Mouse (Mus musculus) limb, embryonic 15.5 days (tissue): Measurements from ENCODE around the gene H2-DMb2. TPM values are rescaled to one million over a fixed set of nuclear protein-coding genes. Genes with fewer than 3 reads are reported as not detected.

Experiments
- ATAC-seq: fragments of 200-750 bp; cut with Nextera tagmentation; 2 replicates; pipeline ENCODE4 v1.8.0; 2017; ENCODE audit warnings: low read depth, moderate TSS enrichment; ENCODE audit not compliant: insufficient number of reproducible peaks, low FRiP score, low TSS enrichment
- H3K27ac ChIP-seq: fragments of 300-500 bp; sonication (generic); 2 replicates; pipeline ENCODE4 v1.5.1; 2015; ENCODE audit warnings: moderate library complexity, mild to moderate bottlenecking, inconsistent platforms
- H3K27me3 ChIP-seq: fragments of 300-500 bp; sonication (generic); 2 replicates; pipeline ENCODE4 v1.6.1; 2015; ENCODE audit warnings: inconsistent platforms
- H3K36me3 ChIP-seq: fragments of 300-500 bp; sonication (generic); 2 replicates; pipeline ENCODE4 v1.6.1; 2015; ENCODE audit warnings: inconsistent platforms
- H3K4me1 ChIP-seq: fragments of 300-500 bp; sonication (generic); 2 replicates; pipeline ENCODE4 v1.6.1; 2015; ENCODE audit warnings: inconsistent platforms
- H3K4me2 ChIP-seq: fragments of 300-500 bp; sonication (generic); 2 replicates; pipeline ENCODE4 v1.6.1; 2015; ENCODE audit warnings: mild to moderate bottlenecking, inconsistent platforms
- H3K4me3 ChIP-seq: fragments of 300-500 bp; sonication (generic); 2 replicates; pipeline ENCODE4 v1.5.1; 2015; ENCODE audit warnings: mild to moderate bottlenecking, inconsistent platforms
- H3K9ac ChIP-seq: fragments of 300-500 bp; sonication (generic); 2 replicates; pipeline ENCODE4 v1.6.1; 2015; ENCODE audit warnings: inconsistent platforms
- H3K9me3 ChIP-seq: fragments of 300-500 bp; sonication (generic); 2 replicates; pipeline ENCODE4 v1.6.1; 2016; ENCODE audit warnings: inconsistent platforms
- WGBS: fragments of 180-500 bp; shearing (Covaris S2); methylation state at CpG from one replicate; pipeline ENCODE4 v1.1.7; 2015; 5-methylcytosine and 5-hydroxymethylcytosine counted together
- polyA plus RNA-seq: library from polyadenylated mRNA; unstranded; fragments of >200 nt; fragmentation: Nextera tagmentation; extraction: Ambion mirVana; gene quantifications from 2 replicates; pipeline ENCODE4 v1.2.1, GENCODE M21; 2015

H2-DMb2 gene
- polyA plus RNA-seq, 1 experiment from 2014 or later = 0.38 TPM

GRCm38 (mm10) chr17:34127475-34127874, 15.6 kb upstream of the H2-DMb2 start:
- no peaks in the 10 kb centered on the region for H3K9me3 ChIP-seq
- no peak overlapping the region for H3K4me3 ChIP-seq
- no peak overlapping the region for H3K9ac ChIP-seq
- H3K4me2 ChIP-seq = no peak overlapping the region
- H3K27me3 ChIP-seq = no peaks in the 10 kb centered on the region
- H3K36me3 ChIP-seq = peaks cover 4% of the 10 kb centered on the region; the same call in 1 of the 2 replicates
- H3K27ac ChIP-seq = 0 out of 2 replicates have a peak overlapping the region, but pooled peaks have one; percentile 0
- peaks cover 44% of the 10 kb centered on the region for H3K4me1 ChIP-seq
- ATAC-seq = no peak
- WGBS = 29% methylated on average over 6 of the region's 6 CpGs

DNA sequence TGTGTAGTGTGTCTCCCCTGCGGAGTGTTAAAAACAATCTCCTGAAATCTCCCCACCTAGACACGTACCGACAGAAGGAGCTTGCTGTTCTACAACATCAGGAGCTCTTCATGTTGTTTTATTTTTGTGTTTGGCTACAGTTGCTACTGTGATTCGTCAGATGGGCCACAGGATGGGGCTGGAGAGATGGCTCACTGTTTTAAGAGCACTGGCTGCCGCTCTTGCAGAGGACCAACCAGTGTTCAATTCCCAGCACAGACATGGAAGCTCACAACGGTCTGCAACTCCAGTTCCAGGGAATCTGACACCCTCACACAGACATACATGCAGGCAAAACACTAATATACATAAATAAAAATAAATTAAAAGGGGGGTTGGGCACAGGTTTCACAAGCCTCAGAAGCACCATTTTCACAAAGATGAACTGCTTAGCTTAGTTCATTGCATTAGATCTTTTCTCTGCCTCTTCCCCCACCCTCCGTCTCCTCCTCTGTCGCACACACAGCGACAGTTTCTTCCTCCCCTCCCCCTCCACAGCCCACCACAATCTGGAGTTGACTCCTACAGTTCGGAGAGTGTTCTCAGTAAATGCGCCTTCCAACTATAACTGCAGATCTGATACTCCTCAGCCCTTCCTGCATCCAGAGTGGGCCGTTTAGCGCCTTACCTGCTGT, 14.7 kb upstream of the H2-DMb2 start:
- H3K4me1 ChIP-seq = peaks cover 43% of the 10 kb centered on the region
- no peak overlapping the region for H3K9ac ChIP-seq
- no peak for ATAC-seq
- H3K9me3 ChIP-seq = no peaks in the 10 kb centered on the region
- H3K36me3 ChIP-seq = peaks cover 4% of the 10 kb centered on the region; the same call in 1 of the 2 replicates
- 22% methylated on average over 13 of the region's 13 CpGs for WGBS
- H3K4me3 ChIP-seq = no peak overlapping the region
- H3K27me3 ChIP-seq = no peaks in the 10 kb centered on the region
- peak overlapping the region; percentile 8 for H3K4me2 ChIP-seq
- no peak overlapping the region for H3K27ac ChIP-seq

- 17% methylated on average over 18 of the region's 18 CpGs for WGBS
- H3K4me2 ChIP-seq = peak overlapping the region; percentile 8
- no peak for ATAC-seq
- H3K27me3 ChIP-seq = no peaks in the 10 kb centered on the region
- H3K27ac ChIP-seq = no peak overlapping the region
- H3K9ac ChIP-seq = no peak overlapping the region
- no peaks in the 10 kb centered on the region for H3K9me3 ChIP-seq
- H3K36me3 ChIP-seq = peaks cover 4% of the 10 kb centered on the region; the same call in 1 of the 2 replicates
- H3K4me3 ChIP-seq = no peak overlapping the region
- peaks cover 36% of the 10 kb centered on the region for H3K4me1 ChIP-seq
Observed at GRCm38 (mm10) chr17:34128944-34129791, 13.9 kb upstream of the H2-DMb2 start.

DNA sequence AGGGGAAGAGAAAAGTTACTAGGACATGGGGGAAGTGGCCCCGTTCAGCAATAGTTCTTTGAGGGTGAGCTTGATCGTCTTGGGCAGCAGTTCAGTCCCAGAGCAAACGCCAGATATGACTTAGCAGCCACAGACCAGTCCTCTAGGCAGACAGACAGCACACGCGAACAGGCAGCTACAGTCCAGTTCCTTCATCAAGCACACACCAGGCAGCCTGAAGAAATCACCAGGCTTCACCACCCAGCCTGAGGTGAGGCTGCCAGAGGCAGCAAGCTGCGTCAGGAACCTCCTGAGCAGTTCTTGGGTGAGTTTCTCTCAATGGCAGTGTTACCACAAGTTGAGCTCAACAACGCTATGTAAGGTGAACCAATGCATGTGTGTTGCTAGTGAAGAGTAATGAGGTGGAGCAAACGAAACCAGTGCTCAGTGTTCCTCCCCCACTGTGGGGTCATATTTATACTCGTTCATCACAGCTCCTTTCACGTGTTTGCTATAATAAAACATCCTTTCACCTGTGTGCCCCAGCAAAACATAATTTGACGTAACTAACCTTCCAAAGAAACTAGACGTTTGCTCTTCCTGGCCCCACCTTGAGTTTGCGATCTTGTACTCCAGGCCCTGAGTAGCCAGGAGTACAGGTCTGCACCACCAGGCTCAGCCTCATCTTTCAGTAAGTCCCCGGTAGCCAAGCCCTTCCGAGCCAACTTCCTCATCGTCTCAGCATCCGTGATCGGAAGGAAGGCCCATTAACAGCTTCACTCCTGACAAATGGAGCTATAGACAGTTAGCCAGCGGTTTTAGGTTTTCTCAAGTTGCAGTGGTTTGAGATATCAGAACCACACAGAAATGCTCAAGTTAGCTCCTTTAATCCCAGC, 12.8 kb upstream of the H2-DMb2 start:
- no peaks in the 10 kb centered on the region for H3K9me3 ChIP-seq
- H3K27ac ChIP-seq = no peak overlapping the region
- no peak for ATAC-seq
- H3K4me1 ChIP-seq = peaks cover 32% of the 10 kb centered on the region
- H3K27me3 ChIP-seq = no peaks in the 10 kb centered on the region
- no peak overlapping the region for H3K9ac ChIP-seq
- WGBS = 66% methylated on average over 19 of the region's 19 CpGs
- H3K36me3 ChIP-seq = peaks cover 4% of the 10 kb centered on the region; the same call in 1 of the 2 replicates
- H3K4me2 ChIP-seq = no peak overlapping the region
- H3K4me3 ChIP-seq = no peak overlapping the region

GRCm38 (mm10) chr17:34131911-34132310, 11.2 kb upstream of the H2-DMb2 start:
- Histone ChIP-seq H3K4me2 (no peak overlapping the region), H3K27ac (no peak overlapping the region), H3K27me3 (peaks cover 8% of the 10 kb centered on the region), H3K4me1 (peaks cover 30% of the 10 kb centered on the region), H3K9me3 (no peaks in the 10 kb centered on the region), H3K4me3 (no peak overlapping the region), H3K36me3 (no peaks in the 10 kb centered on the region), H3K9ac (no peak overlapping the region)
- 83% methylated on average over 7 of the region's 7 CpGs for WGBS
- ATAC-seq = no peak

DNA sequence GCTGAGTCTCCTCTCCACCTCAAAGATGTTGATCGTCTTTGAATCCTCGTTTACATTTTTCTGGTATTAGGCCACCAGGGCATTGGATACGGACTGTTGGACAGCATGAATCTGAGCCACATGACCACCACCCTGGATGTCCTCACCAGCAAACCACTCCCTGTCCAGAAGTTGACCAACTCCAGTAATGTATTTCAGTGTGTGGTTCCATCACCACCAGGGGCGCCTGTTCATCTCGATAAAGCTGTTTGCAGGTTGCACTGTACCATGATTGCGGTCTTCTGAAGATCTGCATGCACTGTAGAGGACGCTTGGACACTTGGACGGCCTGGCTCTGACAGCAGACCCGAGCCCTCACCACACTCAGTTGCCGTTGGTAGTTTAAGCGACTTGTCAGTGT, 9.8 kb upstream of the H2-DMb2 start:
- 84% methylated on average over 11 of the region's 11 CpGs for WGBS
- no peak overlapping the region for H3K9ac ChIP-seq

DNA sequence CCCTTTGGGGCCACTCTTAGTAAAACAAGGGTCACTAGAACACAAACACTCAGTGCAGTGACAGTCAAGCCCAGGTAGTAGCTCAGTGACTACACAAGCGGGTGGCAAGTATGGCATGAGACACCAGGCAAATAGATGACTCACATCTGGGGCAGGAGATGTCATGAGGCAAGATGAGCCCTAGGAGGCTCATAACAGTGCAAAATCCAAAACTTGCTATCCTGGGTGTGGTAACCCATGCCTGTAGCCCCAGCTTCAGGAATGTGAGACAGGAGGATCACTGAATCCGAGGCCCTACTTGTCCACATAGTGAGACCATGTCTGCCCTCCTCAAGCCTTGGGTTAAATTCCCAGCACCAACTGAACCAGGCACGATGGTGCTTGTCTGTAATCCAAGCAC, 8.7 kb upstream of the H2-DMb2 start:
- Histone ChIP-seq H3K27ac (no peak overlapping the region), H3K4me3 (no peak overlapping the region), H3K9ac (no peak overlapping the region), H3K4me1 (peaks cover 12% of the 10 kb centered on the region), H3K9me3 (no peaks in the 10 kb centered on the region), H3K4me2 (no peak overlapping the region), H3K36me3 (no peaks in the 10 kb centered on the region), H3K27me3 (peaks cover 32% of the 10 kb centered on the region)
- 79% methylated on average over 3 of the region's 3 CpGs for WGBS
- no peak for ATAC-seq

More for the DNA sequence above, 9.8 kb upstream of the H2-DMb2 start:
- Histone ChIP-seq H3K27me3 (peaks cover 20% of the 10 kb centered on the region), H3K4me2 (no peak overlapping the region), H3K9me3 (no peaks in the 10 kb centered on the region), H3K36me3 (no peaks in the 10 kb centered on the region), H3K4me1 (peaks cover 18% of the 10 kb centered on the region), H3K4me3 (no peak overlapping the region), H3K27ac (no peak overlapping the region)
- no peak for ATAC-seq

DNA sequence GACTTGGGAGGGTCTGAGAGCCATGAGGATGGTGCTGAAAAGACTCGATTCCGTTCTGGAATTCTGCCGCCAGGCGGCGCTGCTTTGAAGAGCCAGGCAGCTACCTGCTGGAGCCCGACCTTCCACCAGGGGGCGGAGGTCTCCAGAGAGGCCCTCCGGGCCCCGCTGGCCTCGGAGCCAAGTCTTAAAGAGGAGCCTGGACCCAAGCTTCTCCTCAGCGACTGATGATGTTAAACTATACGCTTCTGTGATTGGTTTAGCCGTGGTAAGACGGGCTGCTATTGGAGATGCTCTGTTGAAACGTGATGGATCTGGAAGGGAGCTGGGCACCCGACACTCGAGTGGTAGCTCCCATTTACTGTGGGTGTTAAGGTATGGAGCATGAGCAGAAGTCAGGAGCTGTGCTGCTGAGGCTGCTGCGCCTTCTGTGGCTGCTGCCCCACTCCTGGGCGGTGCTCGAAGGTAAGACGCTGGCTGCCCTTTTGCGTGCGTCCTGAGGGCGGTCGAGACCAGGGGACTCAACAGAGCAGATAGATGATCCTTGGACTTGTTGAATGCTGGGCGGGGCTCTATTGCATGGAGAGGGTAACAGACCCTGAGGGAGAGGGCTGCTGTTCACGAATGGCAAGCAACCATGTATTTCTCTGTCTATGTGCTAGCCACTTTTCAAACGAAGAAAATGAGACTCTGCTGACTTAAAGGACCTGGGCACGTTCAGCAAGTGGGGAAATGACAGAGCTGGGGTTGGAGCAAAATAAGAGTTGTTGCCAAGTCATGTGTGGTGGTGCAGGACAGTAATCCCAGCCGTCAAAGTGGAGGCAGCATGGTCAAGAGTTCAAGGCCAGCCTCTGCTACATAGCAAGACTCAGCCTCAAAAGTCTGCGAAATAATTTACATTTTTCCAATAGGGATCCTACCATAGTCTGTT, 7.5 kb upstream of the H2-DMb2 start:
- Histone ChIP-seq H3K27me3 (peaks cover 41% of the 10 kb centered on the region), H3K27ac (0 out of 2 replicates have a peak overlapping the region, but pooled peaks have one; percentile 11), H3K4me3 (peak overlapping the region; percentile 38), H3K4me2 (peak overlapping the region; percentile 85), H3K4me1 (peaks cover 19% of the 10 kb centered on the region), H3K9ac (no peak overlapping the region), H3K9me3 (no peaks in the 10 kb centered on the region), H3K36me3 (no peaks in the 10 kb centered on the region)
- WGBS = 7% methylated on average over 31 of the region's 31 CpGs
- ATAC-seq = peak; percentile 97

GRCm38 (mm10) chr17:34137601-34138000, 5.5 kb upstream of the H2-DMb2 start:
- peaks cover 20% of the 10 kb centered on the region for H3K4me1 ChIP-seq
- H3K4me2 ChIP-seq = no peak overlapping the region
- no peak overlapping the region for H3K9ac ChIP-seq
- WGBS = 71% methylated on average over 7 of the region's 7 CpGs
- ATAC-seq = no peak
- H3K27ac ChIP-seq = no peak overlapping the region
- H3K27me3 ChIP-seq = peaks cover 55% of the 10 kb centered on the region
- no peak overlapping the region for H3K4me3 ChIP-seq
- no peaks in the 10 kb centered on the region for H3K9me3 ChIP-seq
- H3K36me3 ChIP-seq = no peaks in the 10 kb centered on the region

GRCm38 (mm10) chr17:34138655-34139054, 4.5 kb upstream of the H2-DMb2 start:
- no peak overlapping the region for H3K4me2 ChIP-seq
- H3K9me3 ChIP-seq = no peaks in the 10 kb centered on the region
- H3K4me1 ChIP-seq = peaks cover 26% of the 10 kb centered on the region
- no peaks in the 10 kb centered on the region for H3K36me3 ChIP-seq
- no peak overlapping the region for H3K27ac ChIP-seq
- peaks cover 55% of the 10 kb centered on the region for H3K27me3 ChIP-seq
- WGBS = 71% methylated on average over 7 of the region's 7 CpGs
- ATAC-seq = no peak
- H3K9ac ChIP-seq = no peak overlapping the region
- no peak overlapping the region for H3K4me3 ChIP-seq

GRCm38 (mm10) chr17:34139416-34139815, 3.7 kb upstream of the H2-DMb2 start:
- peak overlapping the region; percentile 33 for H3K4me3 ChIP-seq
- no peak for ATAC-seq
- no peak overlapping the region for H3K27ac ChIP-seq
- H3K4me2 ChIP-seq = peak overlapping the region; percentile 54
- peak overlapping the region; percentile 18; the same call in 1 of the 2 replicates for H3K9ac ChIP-seq
- H3K27me3 ChIP-seq = peaks cover 55% of the 10 kb centered on the region
- no peaks in the 10 kb centered on the region for H3K36me3 ChIP-seq
- no peaks in the 10 kb centered on the region for H3K9me3 ChIP-seq
- 3% methylated on average over 16 of the region's 16 CpGs for WGBS
- H3K4me1 ChIP-seq = peaks cover 26% of the 10 kb centered on the region
